Mouse (Mus musculus): ENCODE data around the gene Il11ra1.

Il11ra1 gene

DNA sequence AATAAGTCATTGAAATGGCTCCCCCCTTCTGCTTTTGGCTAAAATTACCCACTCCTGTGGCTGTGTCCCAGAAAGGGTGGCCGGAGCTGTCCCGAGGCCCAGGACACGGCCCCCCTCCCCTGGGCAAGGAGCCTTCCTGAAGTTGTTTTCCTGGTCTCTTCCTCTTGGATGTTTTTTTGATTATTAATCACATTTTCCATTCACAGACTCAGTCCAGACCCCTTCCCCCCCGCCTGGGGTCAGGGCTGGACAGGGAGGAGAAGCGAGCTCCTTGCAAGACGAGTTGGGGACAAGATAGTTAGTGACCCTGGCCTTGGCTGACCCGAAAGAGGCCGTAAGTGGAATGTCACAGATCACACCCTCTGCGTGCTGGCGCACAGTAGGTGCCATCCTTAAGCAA is at the start of gene Il11ra1:
Gene Il11ra1, plus strand, starts transcription at position 207 of the 400 bp plus-strand sequence.
- DNase-seq = peak in 1 of 2 experiments; percentile 59

DNA sequence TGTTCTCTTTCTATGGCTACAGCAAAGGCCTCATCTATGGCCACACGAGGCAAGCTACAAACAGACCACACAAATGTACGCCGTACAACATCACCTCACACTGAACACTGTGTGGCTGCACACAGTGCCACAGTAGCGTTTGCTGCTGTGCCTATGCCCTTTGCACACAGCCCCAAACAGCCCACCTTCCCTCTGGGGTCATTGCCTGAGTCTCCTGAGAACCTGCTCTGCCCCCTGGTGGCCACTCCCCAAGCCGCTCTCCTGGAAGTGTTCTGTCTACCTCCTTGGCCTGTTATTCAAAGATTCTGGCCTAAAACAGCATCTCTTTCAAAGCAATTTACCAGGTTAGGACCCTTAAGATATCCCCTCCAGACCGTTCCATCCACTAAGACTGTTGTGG is 46.5 kb upstream of the Il11ra1 start:
- DNase-seq = peak; percentile 75 to 89

DNA sequence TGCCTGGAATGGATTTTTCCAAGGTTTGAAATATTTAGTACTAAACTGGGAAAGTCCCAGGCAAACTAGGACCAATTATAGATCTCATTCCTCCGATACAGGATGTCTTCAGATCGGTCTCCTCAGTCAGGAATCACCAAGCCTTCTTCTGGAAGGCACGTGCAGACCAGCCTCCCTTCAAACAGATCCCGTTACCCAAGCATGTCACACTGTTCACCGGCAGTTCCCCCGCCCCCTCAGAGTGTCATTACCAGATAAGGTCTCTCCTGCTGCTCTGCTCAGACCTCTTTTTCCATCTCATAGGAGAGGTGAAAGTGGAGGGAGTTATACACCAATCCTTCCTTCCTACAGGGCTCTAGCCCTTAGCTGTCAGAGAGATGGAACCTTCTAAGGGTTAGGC is 46.1 kb upstream of the Il11ra1 start:
- no peak for DNase-seq

DNA sequence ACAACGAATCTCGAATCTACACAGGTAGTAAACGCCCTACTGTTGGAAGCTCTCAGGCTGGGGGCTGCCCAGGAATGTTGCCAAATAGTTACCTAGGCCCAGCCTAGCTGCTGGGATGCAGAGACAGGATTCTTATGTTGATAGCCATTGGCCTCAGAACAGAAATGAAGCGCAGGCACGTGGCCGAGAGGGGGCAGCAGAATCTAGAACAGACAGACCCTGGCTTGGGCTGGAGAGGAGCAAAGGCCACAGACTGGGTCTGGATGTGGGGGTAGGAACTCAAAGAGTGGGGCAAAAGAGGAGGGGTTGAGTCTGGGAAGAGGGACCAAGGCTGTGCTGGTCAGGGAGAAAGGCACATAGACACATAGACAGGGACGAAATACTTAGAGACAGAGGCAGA is 45.6 kb upstream of the Il11ra1 start:
- DNase-seq = peak; percentile 77 to 83

DNA sequence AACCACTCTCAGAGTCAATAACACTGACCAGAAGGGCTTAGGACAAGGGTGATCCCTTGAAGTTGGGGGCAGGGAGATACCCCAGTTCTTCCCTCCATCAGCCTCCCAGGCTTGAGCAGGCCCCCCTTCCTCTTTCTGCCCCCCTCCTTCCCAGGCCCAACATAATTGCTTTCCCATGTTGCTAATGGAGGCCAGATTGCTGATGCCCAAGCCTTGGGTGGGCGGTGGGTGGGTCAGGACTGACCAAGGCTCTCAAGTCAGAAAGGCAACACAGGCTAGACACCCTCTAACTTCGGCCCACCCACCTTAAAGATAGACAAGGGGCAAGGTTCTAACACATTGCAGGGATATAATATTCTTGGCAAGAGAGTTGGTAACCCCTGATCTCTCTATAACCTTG is 44.3 kb upstream of the Il11ra1 start:
- no peak for DNase-seq

DNA sequence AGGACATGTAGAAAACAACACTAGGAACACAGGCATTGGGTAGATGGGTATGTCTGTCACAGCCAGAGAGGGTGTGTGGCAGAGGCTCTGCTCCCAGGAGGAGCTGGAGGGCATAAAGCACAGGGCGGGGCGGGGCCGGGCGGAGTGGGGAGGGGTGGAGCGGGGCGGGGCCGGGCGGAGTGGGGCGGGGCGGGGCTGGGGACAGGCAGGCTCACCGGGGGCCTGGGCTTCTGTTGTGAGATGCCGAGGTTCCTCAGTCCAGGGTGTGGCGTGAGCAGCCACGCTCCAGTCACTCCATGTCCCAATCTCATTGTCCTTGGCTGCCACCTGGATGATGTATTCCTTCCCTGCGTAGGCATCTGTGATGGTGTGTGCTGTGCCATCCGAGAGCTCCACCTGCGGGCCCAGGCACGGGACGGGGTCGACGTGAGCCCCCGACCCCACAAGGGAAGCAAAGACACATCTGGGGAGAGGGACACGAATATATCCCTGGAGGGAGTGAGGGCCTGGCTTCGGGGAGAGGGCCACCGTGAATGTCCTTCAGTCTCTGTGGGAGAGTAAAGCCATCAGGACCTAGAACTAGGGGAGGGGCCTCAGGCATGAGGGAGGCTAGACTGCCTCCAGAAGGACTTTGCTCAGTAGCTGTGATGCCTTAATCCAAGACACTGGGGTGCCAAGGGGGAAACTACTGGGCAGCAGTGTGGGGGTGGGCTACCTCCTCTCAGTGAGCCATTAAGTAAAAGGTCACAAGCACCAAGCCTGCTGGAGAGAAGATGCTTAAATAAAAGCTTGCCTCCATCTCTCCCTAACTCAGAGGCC is 41.0 kb upstream of the Il11ra1 start:
- DNase-seq = peak; percentile 43 to 78

DNA sequence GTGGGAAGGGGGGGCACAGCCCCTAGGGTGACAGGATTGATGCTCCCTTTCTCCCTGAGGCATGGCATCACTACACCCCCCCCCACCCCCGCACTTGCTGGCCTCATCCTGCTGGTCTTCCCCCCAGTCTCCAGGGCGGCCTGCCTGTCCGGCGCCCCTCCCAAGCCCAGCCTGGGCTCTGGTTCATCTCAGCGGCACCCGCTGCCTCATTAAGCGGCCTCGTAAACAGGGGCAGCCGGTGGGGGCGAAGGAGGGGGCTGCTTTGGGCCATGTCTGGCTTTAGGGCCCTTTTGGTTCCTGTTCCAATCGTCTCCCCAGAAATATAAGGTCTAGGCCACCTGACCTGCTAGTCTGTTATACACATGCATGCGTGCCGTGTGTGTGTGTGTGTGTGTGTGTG is 40.2 kb upstream of the Il11ra1 start:
- no peak for DNase-seq

DNA sequence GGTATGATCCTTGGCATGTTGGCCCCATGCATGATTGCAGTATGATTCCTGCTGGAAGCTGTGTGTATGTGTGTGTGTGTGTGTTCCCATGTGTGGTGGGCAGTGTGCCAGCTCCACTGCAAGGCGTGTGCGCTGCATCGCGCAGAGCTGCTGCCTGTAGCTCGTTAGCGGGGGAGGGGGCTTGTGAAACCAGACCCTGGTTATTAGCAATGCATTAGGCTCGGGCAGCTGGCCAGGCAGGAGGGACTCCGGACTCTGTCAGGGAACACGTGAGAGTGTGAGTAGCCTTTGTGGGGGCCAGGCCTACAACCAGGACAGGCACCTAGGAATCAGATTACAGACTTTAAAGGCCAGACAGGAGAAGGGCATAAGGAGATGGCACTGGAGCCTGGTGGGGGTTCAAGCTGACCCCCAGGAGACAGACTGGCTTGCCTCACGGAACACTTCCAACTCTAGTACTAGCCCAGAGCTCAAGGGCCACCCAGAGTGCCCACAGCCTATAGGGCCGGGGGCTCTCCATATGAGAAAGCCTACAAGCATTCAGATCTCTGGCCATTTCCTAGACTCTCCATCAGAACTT is 38.8 kb upstream of the Il11ra1 start:
- DNase-seq = peak; percentile 72 to 80

DNA sequence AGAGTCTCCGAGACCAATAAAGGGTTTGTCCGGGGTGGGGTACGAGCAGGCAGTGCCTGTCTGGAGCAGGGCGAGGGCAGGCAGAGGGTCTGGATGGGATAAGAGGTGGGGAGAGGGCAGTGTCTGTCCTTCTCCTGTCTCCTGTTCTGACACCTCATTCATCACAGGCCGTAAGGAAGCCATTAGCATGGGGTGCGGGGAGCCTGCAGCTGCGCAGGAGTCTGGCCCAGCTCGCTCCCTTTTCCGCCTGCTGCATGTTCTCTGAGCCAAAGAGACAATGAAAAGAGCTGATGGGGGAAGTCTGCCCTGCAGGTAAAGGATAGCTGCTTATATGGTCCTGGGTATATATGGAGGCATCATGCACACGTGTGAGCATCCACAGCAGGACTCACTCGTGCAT is 37.1 kb upstream of the Il11ra1 start:
- DNase-seq = peak in 1 of 2 experiments; percentile 26

DNA sequence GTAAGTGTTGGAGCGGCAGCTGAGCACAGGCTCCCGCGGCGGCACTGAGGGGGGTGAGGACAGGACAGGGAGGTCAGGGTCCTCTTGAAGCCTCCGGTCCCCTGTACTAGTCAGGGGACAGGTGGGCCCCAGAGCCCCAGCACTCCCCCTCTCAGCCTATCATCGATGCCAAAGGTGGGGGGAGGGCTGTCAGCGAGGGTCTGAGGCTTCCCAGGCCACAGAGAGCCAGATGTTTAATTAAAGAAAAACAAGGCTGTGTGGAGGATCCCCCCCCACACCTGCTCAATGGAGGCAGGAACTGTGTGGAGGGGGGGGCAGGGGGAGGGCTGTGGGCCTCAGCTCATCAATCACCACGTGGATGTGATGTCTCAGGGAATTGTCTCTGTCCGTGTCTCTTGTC is 36.2 kb upstream of the Il11ra1 start:
- no peak for DNase-seq

DNA sequence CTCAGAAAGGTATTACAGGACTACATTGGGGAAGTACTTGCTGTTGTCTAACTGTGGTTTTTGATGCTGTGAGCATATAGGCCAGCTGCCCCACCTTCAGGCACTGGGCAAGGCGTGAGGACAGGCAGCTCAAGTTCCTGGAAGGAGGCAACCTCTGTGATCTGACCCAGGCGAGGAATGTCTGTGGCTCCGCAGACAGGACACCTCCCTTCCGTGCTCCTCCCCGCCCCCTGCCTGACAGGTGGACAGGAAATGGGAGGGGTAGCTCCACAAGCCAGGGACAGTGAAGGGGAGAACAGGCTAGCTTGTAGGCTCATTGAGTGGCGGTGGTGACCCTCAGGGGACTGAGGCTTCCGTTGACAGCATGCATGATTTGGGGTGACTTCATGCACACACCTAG is 35.3 kb upstream of the Il11ra1 start:
- DNase-seq = peak; percentile 10 to 62

DNA sequence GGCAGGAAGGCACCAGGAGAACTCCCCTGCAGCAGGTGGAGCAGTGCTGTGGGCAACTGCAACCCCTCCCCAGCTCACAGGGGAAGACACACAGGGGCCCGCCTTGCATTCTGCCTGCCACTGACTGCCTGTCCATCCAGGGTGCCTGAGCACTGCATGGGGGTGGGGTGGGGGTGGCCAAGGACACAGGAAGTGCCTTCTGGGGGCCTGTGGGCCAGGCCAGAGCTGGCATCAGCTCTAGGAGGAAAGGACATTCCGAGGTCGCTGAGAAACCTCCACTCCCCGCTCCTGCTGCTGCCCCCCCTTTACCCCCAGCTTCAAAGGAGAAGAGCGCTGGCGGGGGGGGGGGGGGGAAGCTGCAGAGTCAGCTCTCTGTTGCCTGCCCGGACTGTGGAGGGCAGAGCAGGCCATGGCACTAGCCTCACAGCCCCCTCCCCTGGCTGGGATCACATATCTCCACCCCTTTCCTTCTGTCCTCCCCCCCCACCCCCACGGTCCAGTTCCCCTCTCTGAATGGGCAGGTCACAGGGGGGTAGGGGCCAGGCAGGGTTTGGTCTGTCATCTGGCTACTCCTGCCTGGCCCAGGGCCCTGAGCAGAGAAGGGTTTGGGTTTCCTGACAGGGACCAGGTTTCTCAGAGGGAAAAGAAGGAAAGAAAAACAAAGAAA is 34.6 kb upstream of the Il11ra1 start:
- peak; percentile 12 to 76 for DNase-seq

DNA sequence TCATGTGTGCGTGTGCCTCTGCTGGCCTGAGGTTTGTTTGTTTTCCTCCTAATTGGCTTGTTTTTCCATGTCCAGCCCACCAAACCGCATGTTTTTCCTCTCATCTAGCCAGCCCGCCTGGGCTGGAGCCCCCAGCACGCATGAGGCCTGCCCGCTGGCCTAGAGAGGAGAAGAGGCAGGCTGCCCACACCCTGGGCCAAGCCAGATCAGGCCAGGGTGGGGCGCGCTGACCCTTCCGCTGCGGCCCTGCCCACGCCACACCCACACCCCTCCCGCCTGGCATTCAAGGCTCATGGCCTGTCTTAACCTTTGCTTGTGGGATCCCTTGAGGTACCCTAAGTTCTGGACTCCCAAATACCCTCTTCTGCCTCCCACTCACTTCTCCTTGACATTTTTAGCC is 33.1 kb upstream of the Il11ra1 start:
- no peak for DNase-seq

DNA sequence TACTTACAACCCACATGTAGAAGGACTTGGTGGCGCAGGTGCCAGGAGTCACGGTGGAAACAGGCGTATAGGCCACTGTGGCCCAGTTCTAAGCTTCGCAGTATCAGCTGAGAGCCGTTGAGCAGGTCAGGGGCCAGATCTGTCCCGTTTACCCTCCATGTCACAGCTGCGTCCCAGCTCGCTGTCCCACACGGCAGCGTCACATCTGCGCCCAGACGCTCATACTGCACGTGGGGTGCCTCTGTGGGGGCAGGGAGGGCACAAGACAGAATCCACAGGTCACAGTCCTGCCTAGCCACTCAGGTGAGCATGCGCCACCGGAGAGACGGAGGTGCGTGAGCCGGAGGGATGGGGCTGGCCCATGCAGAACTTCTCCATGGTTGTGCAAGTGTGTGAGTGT is 29.0 kb upstream of the Il11ra1 start:
- no peak for DNase-seq

DNA sequence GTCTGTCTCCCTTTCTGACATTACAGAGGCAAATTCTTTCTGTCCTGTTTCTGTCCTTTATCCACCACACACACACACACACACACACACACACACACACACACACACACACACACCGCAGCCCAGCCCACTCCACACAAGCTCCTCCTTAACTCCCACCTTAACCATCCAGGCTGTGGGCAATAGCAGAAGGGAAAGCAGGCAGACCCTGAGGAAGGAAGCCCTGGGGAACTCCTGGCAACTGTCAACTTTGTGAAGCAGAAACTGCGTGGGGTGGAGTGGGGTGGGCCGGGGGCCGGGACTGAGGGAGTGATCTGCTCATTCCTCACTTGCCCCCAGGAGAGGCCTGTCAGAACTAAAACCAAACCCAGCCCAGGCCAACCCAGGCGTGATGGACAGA is 28.3 kb upstream of the Il11ra1 start:
- no peak for DNase-seq

DNA sequence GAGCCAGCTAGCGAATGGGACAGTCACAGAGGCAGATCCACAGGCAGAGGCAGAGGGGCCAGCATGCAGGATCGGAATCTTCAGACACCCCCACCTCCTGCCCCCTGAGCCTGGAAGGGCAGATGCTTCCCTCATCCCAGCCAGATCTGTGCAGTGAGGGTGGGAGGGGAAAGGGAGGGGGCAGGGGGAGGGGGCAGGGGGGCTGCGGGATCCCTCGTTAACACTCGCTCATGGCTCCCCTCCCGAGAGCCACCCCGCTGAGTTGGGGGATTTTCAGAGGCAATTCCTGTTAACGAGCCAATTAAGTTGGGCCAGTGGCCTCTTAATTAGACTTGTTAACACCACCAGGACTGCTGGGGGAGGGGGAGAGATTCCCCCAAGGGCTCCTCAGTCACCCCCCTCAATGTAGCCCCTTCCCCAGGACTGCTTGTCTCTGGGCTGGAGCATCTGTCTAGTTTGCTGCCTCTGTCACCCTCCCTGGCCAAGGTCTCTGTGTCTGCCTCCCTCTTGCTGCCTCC is 27.8 kb upstream of the Il11ra1 start:
- no peak for DNase-seq

DNA sequence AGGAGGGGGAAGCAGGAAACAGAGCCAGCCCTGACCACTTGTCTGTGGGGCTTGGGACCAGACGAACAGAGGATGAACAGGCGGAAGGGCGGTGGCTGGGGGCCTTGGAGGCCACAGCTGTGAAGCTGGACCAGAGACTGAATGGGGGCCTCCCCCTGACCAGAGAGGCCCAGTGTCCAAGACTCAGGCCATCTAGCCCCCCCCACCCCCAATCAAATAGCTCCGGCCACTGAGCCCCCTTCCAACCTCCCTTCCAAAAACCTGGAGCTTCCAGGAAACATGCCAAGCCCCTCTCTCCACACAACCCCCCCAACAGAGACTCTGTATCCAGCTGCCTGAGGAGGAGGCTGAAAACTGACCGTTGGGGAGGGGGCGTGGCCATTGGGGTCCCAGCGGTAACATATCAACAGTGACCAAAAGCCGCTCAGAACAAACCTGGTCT is 27.2 kb upstream of the Il11ra1 start:
- DNase-seq = no peak

DNA sequence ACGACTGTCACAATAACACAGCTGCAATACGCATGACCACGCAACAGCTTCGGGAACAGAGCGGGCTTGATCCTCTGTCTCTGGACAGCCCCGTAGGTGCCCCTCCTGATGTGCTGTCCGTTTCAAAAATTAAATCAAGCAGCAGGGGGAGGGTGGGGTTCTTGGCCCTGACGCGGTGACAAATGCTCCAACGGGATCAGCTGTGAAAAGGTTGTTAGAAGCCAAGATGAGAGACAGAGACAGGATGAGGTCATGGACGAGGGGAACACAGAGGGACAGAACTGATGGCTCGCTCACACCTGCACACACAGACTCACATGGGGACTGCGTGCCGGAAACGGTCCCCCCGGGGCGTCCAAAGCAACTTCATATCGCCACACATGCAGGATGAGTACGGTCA is 26.6 kb upstream of the Il11ra1 start:
- no peak for DNase-seq

DNA sequence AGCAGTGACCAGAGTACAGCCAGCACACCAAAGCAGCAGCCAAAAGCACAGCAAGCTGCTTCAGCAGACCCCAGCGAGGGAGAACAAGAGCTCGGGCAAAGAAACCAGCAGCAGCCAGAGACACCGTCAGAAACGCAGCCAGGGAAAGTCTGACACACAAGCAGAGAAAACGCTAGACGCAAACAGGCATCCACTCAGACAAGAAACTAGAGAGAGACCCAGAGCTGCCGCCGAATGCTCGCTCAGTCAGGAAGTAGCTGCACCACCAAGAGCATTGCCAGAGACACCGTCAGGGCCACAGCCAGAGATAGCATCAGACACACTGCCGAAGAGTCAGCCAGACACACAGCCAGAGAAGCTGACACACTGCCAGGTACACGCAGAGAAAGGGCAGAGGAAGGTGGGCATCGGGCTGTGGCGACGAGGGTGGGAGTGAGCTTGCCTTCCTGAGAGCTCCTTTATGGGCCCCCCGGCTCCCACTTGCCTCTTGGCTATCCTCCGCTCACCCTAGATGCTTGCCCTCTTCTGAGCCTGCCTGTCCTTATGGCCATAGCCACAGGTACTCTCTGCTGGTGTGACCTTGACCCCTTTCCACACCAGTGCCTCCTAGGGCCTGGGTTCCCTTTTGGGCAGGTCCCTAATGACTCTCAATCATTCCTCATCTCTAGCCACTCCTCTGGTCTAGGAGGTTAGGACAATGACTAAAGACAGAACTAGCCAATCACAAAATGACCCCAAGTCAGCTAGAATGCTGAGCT is 23.4 kb upstream of the Il11ra1 start:
- peak; percentile 11 to 41 for DNase-seq

DNA sequence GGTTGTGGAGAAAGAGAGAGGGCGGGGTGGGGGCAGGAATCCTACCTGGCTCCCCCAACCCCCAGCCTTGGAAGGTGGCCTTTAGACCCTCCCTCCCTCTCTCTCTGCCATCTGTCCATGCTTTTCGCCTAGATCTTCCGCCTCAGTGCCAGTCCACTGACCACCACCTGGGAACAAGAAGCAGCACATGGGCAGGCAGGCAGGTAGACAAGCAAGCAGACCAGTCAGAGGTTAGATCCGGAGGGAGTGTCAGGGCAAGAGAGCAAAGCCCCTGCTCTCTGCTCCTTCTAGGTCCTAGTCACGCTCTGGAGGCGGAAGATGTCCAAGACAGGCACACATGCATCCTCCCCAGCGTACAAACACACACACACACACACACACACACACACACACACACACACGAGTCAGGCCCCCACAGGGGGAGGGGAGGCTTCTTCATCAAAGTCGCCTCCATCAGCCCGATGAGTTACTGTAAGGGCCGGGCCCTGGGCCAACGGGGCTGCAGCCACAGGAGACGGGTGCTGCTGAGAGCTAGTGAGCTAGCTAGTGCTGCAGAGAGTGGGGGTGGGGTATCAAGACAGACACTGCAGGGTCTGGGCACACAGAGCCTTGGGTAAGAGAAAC is 22.7 kb upstream of the Il11ra1 start:
- peak; percentile 47 to 86 for DNase-seq

DNA sequence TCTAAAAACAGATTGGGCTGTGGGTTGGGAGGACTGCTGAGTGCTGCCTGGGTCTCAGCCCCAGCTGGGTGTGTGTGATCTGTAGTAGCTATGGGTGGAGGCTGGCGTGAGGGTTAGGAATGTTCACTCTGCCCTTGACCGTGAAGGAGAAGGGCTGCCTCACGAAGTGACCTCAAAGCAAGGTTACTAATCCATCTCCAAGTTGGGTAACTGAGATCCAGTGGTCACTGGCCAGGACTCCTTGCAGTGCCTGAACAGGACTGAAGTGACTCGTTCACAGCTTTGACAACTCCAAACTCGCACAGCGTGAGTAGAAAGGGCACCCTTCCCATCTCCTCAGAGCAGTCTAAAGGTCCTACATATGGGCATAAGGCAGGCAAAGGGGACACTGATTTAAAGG is 20.9 kb upstream of the Il11ra1 start:
- DNase-seq = peak in 1 of 2 experiments; percentile 46

DNA sequence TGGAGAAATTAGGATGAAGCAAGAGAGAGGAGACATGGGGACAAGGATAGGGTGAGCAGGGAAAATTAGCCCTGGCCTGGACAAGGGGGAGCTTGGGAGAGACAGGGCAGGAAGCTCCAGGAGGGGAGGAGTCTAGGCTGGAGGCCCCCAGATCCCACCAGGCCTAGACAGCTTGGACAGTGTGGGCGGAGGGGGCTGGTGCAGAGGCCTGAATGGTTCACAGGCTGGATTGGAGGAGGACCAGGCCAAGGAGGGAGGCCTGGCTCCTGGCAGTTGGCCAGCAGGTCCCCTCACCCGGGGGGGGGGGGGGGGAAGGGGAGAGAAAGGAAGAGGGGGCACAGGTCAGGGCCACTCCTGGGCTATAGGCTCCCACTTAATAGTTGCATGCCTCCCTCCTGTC is 20.5 kb upstream of the Il11ra1 start:
- peak in 1 of 2 experiments; percentile 37 for DNase-seq
